Comparison of ENCODE assay signal across 12 mouse cellular contexts in genomic region chr9:113507561-113508460, GRCm38 (mm10).
DNase-seq lines count a peak whose midpoint lies in the region; ATAC-seq lines count a peak whose summit lies in the region.
"Had no signal": no experiment of that assay in that cellular context is flagged by ENCODE, and none has a peak within 500 bp of the region (broad histone marks: within the 10 kb centered on the region; RNA-seq: fewer than 3 reads in every experiment).

No protein-coding gene starts in this region.

- H3K9me3 ChIP-seq in forebrain, embryonic 16.5 days (ENCODE audit: control insufficient read depth, low read length): no peaks in the 10 kb centered on the region
- no peaks in the 10 kb centered on the region for H3K9me3 ChIP-seq in heart, embryonic 11.5 days (replicated peaks; ENCODE audit: control insufficient read depth, low read length)

- no peaks in the 10 kb centered on the region for H3K36me3 ChIP-seq in forebrain, embryonic 16.5 days (ENCODE audit: control insufficient read depth, insufficient read depth)
- no peaks in the 10 kb centered on the region for H3K36me3 ChIP-seq in heart, embryonic 11.5 days (ENCODE audit: control insufficient read depth, insufficient read depth, low read length)

- DNase-seq in layer of hippocampus, adult 11-12 months (ENCODE audit: low spot score): peak; percentile 67
- no peak for DNase-seq in layer of hippocampus, adult 9-10 months (ENCODE audit: low spot score)
- peak; percentile 63 to 89 for DNase-seq in left cerebral cortex, postnatal 25 days (ENCODE audit: low spot score in 2 of 2)
- DNase-seq in right cerebral cortex, postnatal 25 days: peak; percentile 53
- no peak for DNase-seq in embryo, embryonic 9.5 days (ENCODE audit: extremely low spot score)
- DNase-seq: gastrocnemius, postnatal 14 days; heart, postnatal 14 days; lung, postnatal 4 days had no signal

- H3K4me1 ChIP-seq in forebrain, embryonic 16.5 days (replicated peaks; ENCODE audit: control insufficient read depth, insufficient read depth, low read length): peaks cover 31% of the 10 kb centered on the region
- no peaks in the 10 kb centered on the region for H3K4me1 ChIP-seq in heart, embryonic 11.5 days (ENCODE audit: control insufficient read depth, insufficient read depth, low read length)

- H3K27me3 ChIP-seq in forebrain, embryonic 16.5 days (replicated peaks; ENCODE audit: control insufficient read depth, insufficient read depth, low read length): no peaks in the 10 kb centered on the region
- H3K27me3 ChIP-seq in heart, embryonic 11.5 days (ENCODE audit: control insufficient read depth, insufficient read depth, low read length): no peaks in the 10 kb centered on the region

- H3K4me3 ChIP-seq in forebrain, embryonic 16.5 days (replicated peaks; ENCODE audit: low read length): peak overlapping the region; percentile 13
- no peak overlapping the region for H3K4me3 ChIP-seq in heart, embryonic 11.5 days (ENCODE audit: low read depth, low read length)

- WGBS in forebrain, embryonic 16.5 days: 35% methylated on average over 20 of the region's 20 CpGs
- 85% methylated on average over 20 of the region's 20 CpGs for WGBS in heart, embryonic 11.5 days (ENCODE audit: insufficient replicate concordance)

- peak overlapping the region; percentile 5; the same call in 1 of the 2 replicates for H3K9ac ChIP-seq in forebrain, embryonic 16.5 days (replicated peaks; ENCODE audit: low read depth, low read length)
- no peak overlapping the region for H3K9ac ChIP-seq in heart, embryonic 11.5 days (ENCODE audit: low read depth, low read length)

- intact Hi-C loops in left cerebral cortex, postnatal 25 days (cut with DNase I): loop anchor here (2.0 to 5.0 kb wide), 7 partner anchors 79 to 331 kb away; no protein-coding TSS in a partner anchor

- peak; percentile 93 for ATAC-seq in forebrain, embryonic 16.5 days
- ATAC-seq in inflammation-experienced regulatory T-cells, adult 6 months: no peak
- no peak for ATAC-seq in heart, embryonic 11.5 days (replicated peaks; ENCODE audit: insufficient number of reproducible peaks, low FRiP score, low TSS enrichment)

- peak overlapping the region; percentile 44 for H3K4me2 ChIP-seq in forebrain, embryonic 16.5 days (ENCODE audit: low read length)
- no peak overlapping the region for H3K4me2 ChIP-seq in heart, embryonic 11.5 days

- H3K27ac ChIP-seq in forebrain, embryonic 16.5 days (ENCODE audit: low read length): peak overlapping the region; percentile 94
- no peak overlapping the region for H3K27ac ChIP-seq in heart, embryonic 11.5 days (ENCODE audit: low read depth, low read length)
- H3K27ac ChIP-seq: kidney, postnatal 0 days had no signal

Comparison
In these comparisons a context has a peak if more than half of its experiments do, and no peak if none do; other contexts are left out.
1. DNase-seq: peak in layer of hippocampus, adult 11-12 months (single experiment), left cerebral cortex, postnatal 25 days (2 of 2) and right cerebral cortex, postnatal 25 days (single experiment); none in layer of hippocampus, adult 9-10 months (single experiment) and embryo, embryonic 9.5 days (single experiment).